Mouse (Mus musculus): ENCODE results near the gene Nanp. TPM values are rescaled to one million over a fixed set of nuclear protein-coding genes. Genes with fewer than 3 reads are reported as not detected.

Gene Nanp
- 9.7 and 13.9 TPM in 2 replicates for polyA plus RNA-seq (2012)

DNA sequence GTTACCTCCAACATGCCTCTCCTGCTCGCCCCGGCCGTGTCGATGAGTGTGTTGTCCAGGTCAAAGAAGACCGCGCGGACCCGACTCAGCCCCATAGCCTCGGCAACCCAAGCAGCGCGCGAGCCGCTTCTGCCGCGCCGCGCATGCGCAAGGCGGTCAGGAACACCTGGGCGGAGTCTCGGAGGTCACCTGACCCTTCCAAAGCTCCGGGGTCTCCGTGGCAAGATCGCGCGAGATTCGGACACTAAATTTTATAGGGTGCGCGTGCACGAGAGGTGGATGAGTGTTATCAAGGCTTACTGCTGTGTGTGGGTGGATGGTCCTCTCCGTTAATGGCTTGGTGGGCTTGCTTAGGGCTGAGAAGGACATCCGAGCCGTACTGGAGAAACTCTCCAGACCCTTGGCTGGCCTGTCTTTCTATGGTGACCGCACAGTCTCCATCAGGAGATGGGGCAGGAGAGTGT is at the start of gene Nanp, which contains the start of gene Ninl:
Gene Nanp (minus strand): TSS at position 167 of the 464 bp plus-strand sequence.
Gene Ninl (minus strand): TSS at position 151 of the 464 bp plus-strand sequence.

Other genes with a start within 250 kb of the Nanp start
- 45.8 and 49.3 TPM in 2 replicates for gene Abhd12, start 134.7 kb downstream of the Nanp start, polyA plus RNA-seq (2012)
- gene Gins1, start 134.0 kb downstream of the Nanp start, polyA plus RNA-seq (2012): 23.1 and 27.0 TPM in 2 replicates
- 1.6 and 2.2 TPM in 2 replicates for gene Ninl, start within 50 bp of the Nanp start, polyA plus RNA-seq (2012)
- gene Gm14151, start 53.0 kb upstream of the Nanp start, polyA plus RNA-seq (2012): not detected in 2 replicates
- gene Gm14147, start 58.8 kb upstream of the Nanp start, polyA plus RNA-seq (2012): not detected in 2 replicates

Data from megakaryocyte-erythroid progenitor cell, adult 5 weeks (primary cell).